Mouse (Mus musculus) mouse trophoblast stem cell (cell line): ENCODE data around the gene Gm12185.
"Not testable (repeated sequence)": the region's sequence is repeated elsewhere in the genome, so short reads cannot be mapped to it uniquely, and the experiment has no call there.

Experiments
- in situ Hi-C, 2 experiments: fragments of 300-500 bp; cut with MseI, MboI; formaldehyde crosslinking; loops; 2 replicates in 1 of 2; 3 replicates in 1 of 2; pipeline ENCODE4 v1.15.1; 2025

Gene Gm12185

DNA sequence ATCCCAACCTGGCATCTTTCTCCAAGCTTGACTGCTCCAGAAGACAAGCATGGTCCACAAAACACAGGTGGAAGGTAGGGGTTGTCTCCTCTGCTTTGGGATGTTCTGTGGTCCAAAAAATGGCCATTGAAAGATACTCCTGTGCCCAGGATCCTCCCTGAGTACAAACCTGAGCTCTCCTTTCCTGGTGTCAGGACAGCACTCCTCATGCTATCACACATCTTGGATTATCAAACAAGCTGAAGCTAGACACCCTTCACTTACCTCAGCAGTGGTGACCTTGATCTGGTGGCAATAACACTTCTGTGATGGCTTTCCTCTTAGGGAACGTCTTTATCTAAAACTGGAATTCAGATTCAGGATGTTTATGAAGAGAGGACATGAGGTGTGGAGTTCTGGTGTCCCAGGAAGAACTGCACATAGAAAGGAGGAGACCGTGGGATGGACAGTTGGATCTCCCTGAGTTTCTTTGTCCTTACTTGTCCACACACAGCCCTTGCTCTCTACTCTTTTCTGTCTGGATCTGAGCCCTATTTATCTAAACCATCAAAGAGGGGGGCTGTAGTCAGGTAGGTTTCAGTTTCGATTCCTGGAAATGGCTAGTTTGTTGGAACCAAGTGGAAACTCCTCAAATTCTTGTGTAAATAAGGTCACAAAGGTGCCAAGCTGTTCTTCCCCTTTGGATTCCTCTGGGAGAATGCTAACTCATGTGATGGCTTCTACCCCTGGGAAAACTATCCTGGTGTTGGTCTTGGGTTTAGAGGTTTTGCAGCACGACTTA is at the start of gene Gm12185:
Gm12185 (minus strand) TSS at position 487 of the 781 bp plus-strand sequence.
- in situ Hi-C loops, result loop anchor here (10.0 kb wide), 3 partner anchors 67 to 117 kb away; partner anchors contain the start of gene Irgm1 (in 2 of the 2)

DNA sequence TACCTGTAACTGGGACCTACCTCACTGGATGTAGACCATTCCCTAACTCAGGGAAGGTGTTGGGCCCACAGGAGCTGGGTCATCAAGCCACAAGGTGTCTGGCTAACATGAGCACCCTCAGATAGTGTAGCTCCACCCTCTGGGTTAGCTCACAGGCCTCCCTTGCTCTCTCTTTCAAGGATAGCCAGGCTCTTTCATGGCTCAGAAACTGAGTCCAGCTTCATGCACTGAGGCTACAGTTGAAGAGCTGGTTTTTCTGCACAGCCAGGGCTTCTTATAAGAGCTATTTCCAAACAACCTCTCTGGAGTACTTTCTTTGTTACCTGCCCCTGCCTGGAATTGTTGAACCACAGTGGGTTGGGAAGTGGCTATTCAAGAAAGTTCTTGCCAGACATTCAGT is 20.0 kb upstream of the Gm12185 start:
- in situ Hi-C loops, result not testable (repeated sequence)

- in situ Hi-C loops, result not testable (repeated sequence)
Measured at GRCm38 (mm10) chr11:49006785-49007184, 14.8 kb upstream of the Gm12185 start.

DNA sequence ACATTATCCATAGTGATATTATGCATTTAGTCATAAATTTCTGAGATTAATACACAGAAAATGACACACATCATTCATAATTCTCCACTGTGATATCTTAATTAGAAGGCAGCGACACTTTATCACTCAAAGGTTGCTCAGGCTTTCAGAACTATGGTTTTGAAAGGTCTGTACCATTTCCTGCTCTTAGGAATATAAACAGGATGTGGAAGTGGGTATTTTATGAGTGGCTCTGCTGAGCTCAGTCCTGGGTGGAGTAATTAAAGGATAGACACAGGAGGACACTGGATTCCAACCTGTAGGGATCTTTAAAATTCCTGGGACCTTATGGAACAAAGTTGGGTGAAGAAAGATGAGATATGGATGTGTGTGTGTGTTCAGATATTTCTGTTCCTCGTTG is 14.3 kb upstream of the Gm12185 start:
- in situ Hi-C loops, result not testable (repeated sequence)

GRCm38 (mm10) chr11:49000411-49000810 is 8.4 kb upstream of the Gm12185 start:
- in situ Hi-C loops, result not testable (repeated sequence)

DNA sequence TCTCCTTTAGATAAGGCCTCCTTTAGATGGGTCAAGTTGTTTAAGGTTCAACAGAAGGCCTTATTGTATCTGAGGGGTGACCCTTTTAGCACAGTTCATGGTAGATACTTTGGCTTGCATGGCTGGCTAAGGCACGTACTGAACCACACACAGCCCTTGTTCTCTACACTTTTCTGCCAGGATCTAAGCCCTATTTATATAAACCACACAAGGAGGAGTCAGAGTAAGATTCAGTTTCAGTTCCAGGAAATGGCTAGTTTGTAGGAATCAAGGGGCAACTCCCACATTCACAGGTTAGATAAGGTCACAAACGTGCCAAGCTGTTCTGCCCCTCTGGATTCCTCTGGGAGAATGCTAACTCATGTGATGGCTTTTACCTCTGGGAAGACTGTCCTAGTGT is 2.0 kb upstream of the Gm12185 start, which contains the start of gene Tgtp1:
Tgtp1 (minus strand) TSS at position 155 of the 400 bp plus-strand sequence.
- in situ Hi-C loops, result loop anchor here (10.0 kb wide), 3 partner anchors 69 to 119 kb away; partner anchors contain the start of gene Irgm1 (in 2 of the 2)

- in situ Hi-C loops, result loop anchor here (10.0 kb wide), 3 partner anchors 68 to 118 kb away; partner anchors contain the start of gene Irgm1 (in 2 of the 2)
Measured at GRCm38 (mm10) chr11:48993296-48993695, 1.3 kb upstream of the Gm12185 start.

DNA sequence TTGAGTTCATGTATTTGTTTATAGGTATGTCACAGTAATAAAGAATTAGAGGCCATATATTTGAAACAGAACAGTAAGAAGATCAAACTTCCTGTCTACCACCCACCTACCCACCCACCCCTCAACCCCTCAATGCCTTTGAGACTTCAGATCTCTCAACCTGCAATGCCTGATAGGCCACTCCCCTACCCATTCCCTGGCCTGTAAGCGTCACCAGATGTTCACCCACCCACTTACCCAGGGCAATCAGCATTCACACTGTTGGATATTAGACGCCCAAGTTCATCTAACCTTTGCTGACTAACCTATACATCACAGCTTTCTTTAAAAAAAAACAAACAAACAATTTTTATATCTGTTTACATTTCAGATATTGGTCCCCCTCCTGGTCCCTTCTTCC is 2.0 kb downstream of the Gm12185 start:
- in situ Hi-C loops, result loop anchor here (10.0 kb wide), 3 partner anchors 65 to 115 kb away; partner anchors contain the start of gene Irgm1 (in 2 of the 2)

- in situ Hi-C loops, result not testable (repeated sequence)
Measured at GRCm38 (mm10) chr11:48988219-48988618, 3.8 kb downstream of the Gm12185 start.

DNA sequence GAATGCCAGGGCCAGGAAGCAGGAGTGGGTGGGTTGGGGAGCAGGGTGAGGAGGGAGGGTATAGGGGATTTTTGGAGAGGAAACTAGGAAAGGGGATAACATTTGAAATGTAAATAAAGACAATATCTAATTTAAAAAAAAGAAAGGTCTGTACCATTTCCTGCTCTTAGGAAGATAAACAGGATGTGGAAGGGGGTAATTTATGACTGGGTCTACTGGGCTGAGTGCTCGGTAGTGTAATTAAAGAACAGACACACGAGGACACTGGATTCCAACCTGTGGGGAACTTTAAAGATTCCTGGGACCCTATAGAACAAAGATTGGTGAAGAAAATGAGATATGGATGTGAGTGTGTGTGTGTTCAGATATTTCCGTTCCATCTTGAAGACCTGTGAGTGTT is 9.2 kb downstream of the Gm12185 start:
- in situ Hi-C loops, result not testable (repeated sequence)

GRCm38 (mm10) chr11:48980052-48980451 is 12.0 kb downstream of the Gm12185 start:
- in situ Hi-C loops, result not testable (repeated sequence)

GRCm38 (mm10) chr11:48979251-48979650 is 12.8 kb downstream of the Gm12185 start, which contains the start of gene 9930111J21Rik1:
Gene 9930111J21Rik1, minus strand, starts transcription at chr11:48979398.
- in situ Hi-C loops, result not testable (repeated sequence)

DNA sequence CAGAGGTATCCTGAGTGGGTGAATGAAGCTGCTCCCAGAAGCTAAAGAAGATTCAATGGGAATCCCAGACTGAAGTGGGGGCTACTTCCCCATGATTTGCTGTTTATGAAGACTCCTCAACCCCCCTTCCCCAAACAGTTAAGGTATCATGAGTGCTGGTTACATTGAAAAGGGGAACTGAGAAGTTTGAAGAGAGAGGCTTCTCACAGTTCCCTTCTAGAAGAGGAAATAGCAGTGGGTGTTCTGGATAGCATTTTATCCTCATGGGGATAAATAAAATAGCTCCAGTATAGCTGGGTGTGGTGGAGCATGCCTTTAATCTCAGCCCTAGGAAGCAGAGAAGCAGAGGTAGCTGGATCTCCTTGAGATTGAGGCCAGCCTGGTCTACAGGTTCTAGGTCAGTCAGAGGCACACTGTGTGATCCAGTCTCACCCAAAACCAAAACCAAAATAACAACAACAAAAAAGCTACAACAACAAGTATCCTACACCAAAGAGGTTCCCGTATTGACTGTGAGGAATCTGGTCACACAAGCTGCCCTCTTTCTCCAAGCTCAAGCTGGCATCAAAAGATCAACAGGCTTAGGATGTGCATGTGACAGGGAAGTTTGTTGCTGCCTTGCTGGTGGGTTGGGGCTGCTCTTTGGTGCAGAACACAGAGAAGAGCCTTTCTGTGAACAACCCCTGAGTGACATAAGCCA is 13.6 kb downstream of the Gm12185 start, which contains the start of gene Olfr56:
Olfr56 (plus strand) TSS at position 650 of the 700 bp plus-strand sequence.
- in situ Hi-C loops, result not testable (repeated sequence)

GRCm38 (mm10) chr11:48974686-48975085 is 17.3 kb downstream of the Gm12185 start:
- in situ Hi-C loops, result not testable (repeated sequence)

- in situ Hi-C loops, result not testable (repeated sequence)
Measured at GRCm38 (mm10) chr11:48946090-48946489, 45.9 kb downstream of the Gm12185 start, which contains the start of gene Psme2b. Gene Psme2b, minus strand, starts transcription at chr11:48946190.

DNA sequence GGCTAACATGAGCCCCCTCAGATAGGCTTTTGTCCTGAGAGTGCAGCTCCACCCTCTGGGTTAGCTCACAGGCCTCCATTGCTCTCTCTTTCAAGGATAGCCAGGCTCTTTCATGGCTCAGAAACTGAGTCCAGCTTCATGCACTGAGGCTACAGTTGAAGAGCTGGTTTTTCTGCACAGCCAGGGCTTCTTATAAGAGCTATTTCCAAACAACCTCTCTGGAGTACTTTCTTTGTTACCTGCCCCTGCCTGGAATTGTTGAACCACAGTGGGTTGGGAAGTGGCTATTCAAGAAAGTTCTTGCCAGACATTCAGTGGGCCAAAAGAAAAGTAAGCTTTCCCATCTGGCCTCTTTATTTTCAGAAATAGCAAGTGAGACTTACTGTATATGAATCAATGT is 52.7 kb downstream of the Gm12185 start:
- in situ Hi-C loops, result not testable (repeated sequence)

DNA sequence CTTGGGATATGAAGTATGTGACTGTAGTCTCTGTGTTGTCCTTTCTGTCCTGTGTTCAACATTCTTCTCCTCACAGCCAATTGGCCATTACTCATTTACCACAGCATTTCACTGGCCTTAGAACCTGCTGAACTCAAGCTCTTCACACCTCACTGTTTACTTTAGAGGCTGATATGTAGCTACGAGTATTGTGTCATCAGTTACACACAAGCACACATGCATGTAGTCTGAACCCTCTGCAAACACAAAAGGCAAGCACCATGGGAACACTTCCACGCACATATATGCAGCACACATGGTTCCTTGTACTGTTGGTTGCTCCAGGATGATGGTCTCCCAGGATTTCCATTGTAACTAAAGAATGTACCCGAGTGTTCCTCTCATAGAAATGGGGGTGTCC is 56.7 kb downstream of the Gm12185 start:
- in situ Hi-C loops, result not testable (repeated sequence)

GRCm38 (mm10) chr11:48933923-48934322 is 58.1 kb downstream of the Gm12185 start:
- in situ Hi-C loops, result not testable (repeated sequence)

GRCm38 (mm10) chr11:48933422-48933821 is 58.6 kb downstream of the Gm12185 start:
- in situ Hi-C loops, result not testable (repeated sequence)

DNA sequence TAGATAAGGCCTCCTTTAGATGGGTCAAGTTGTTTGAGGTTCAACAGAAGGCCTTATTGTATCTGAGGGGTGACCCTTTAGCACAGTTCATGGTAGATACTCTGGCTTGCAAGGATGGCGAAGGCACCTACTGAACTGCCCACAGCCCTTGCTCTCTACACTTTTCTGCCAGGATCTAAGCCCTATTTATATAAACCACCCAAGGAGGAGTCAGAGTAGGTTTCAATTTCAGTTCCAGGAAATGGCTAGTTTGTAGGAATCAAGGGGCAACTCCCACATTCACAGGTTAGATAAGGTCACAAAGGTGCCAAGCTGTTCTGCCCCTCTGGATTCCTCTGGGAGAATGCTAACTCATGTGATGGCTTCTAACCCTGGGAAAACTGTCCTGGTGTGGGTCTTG is 64.0 kb downstream of the Gm12185 start:
- in situ Hi-C loops, result loop anchor here in 1 of 2 experiments (10.0 kb wide), 1 partner anchor 67 kb away; the partner anchor contains the start of genes Gm12185 and Tgtp1

DNA sequence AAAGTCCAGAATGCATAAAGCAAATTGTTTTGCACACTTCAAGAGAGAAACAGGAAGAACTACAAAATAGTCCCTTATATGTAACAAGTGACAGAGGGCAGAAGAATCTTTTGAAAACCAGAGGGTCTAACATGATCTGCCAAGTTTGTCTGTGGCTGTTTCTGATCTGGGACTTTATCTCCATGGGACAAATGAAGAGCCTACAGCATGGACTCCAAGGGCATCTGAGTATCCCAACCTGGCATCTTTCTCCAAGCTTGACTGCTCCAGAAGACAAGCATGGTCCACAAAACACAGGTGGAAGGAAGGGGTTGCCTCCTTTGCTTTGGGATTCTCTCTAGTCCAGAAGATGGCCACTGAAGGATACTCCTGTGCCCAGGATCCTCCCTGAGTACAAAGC is 65.6 kb downstream of the Gm12185 start:
- in situ Hi-C loops, result loop anchor here in 1 of 2 experiments (10.0 kb wide), 1 partner anchor 68 kb away; the partner anchor contains the start of genes Gm12185 and Tgtp1

DNA sequence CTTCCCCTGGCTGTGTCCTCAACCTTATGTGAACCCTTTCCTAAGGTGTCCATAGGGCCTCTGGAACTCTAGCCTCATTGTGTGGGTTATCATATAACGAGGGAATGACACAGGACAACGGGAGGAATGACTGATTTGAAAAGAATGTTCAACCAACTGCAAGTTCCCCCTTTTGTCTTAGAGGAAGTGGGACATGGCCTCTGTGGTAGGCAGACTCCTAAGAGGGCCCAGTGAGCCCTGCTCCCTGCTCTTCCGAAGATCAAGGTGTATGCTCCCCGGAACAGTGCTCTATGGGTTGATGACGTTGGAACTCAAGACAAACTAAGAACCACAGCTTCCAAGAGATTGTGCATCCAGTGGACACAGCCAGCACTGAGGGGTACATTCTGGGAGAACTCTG is 68.2 kb downstream of the Gm12185 start:
- in situ Hi-C loops, result loop anchor here in 1 of 2 experiments (10.0 kb wide), 1 partner anchor 71 kb away; the partner anchor contains the start of genes Gm12185 and Tgtp1
